Mouse (Mus musculus) limb, embryonic 15.5 days (tissue): ENCODE measurements around the gene Angptl2. TPM values are rescaled to one million over a fixed set of nuclear protein-coding genes. Genes with fewer than 3 reads are reported as not detected.
A peak's percentile ranks its signal among the peaks of the same experiment; 100 is the strongest.

ENCODE experiments used
- ATAC-seq: fragments of 200-750 bp; cut with Nextera tagmentation; 2 replicates; pipeline ENCODE4 v1.8.0; 2017; ENCODE audit warnings: low read depth, moderate TSS enrichment; ENCODE audit not compliant: insufficient number of reproducible peaks, low FRiP score, low TSS enrichment
- H3K27ac ChIP-seq: fragments of 300-500 bp; sonication (generic); 2 replicates; pipeline ENCODE4 v1.5.1; 2015; ENCODE audit warnings: moderate library complexity, mild to moderate bottlenecking, inconsistent platforms
- H3K27me3 ChIP-seq: fragments of 300-500 bp; sonication (generic); 2 replicates; pipeline ENCODE4 v1.6.1; 2015; ENCODE audit warnings: inconsistent platforms
- H3K36me3 ChIP-seq: fragments of 300-500 bp; sonication (generic); 2 replicates; pipeline ENCODE4 v1.6.1; 2015; ENCODE audit warnings: inconsistent platforms
- H3K4me1 ChIP-seq: fragments of 300-500 bp; sonication (generic); 2 replicates; pipeline ENCODE4 v1.6.1; 2015; ENCODE audit warnings: inconsistent platforms
- H3K4me2 ChIP-seq: fragments of 300-500 bp; sonication (generic); 2 replicates; pipeline ENCODE4 v1.6.1; 2015; ENCODE audit warnings: mild to moderate bottlenecking, inconsistent platforms
- H3K4me3 ChIP-seq: fragments of 300-500 bp; sonication (generic); 2 replicates; pipeline ENCODE4 v1.5.1; 2015; ENCODE audit warnings: mild to moderate bottlenecking, inconsistent platforms
- H3K9ac ChIP-seq: fragments of 300-500 bp; sonication (generic); 2 replicates; pipeline ENCODE4 v1.6.1; 2015; ENCODE audit warnings: inconsistent platforms
- H3K9me3 ChIP-seq: fragments of 300-500 bp; sonication (generic); 2 replicates; pipeline ENCODE4 v1.6.1; 2016; ENCODE audit warnings: inconsistent platforms
- WGBS: fragments of 180-500 bp; shearing (Covaris S2); methylation state at CpG from one replicate; pipeline ENCODE4 v1.1.7; 2015; 5-methylcytosine and 5-hydroxymethylcytosine counted together
- polyA plus RNA-seq: library from polyadenylated mRNA; unstranded; fragments of >200 nt; fragmentation: Nextera tagmentation; extraction: Ambion mirVana; gene quantifications from 2 replicates; pipeline ENCODE4 v1.2.1, GENCODE M21; 2015

The Angptl2 gene
- polyA plus RNA-seq, 1 experiment from 2014 or later = 112 TPM

GRCm38 (mm10) chr2:33260772-33261171 lies 44.9 kb downstream of the Angptl2 start:
- no peaks in the 10 kb centered on the region for H3K36me3 ChIP-seq
- no peaks in the 10 kb centered on the region; the same call in 1 of the 2 replicates for H3K4me1 ChIP-seq
- no peaks in the 10 kb centered on the region for H3K27me3 ChIP-seq
- 86% methylated on average over 8 of the region's 8 CpGs for WGBS
- no peak overlapping the region for H3K4me2 ChIP-seq
- H3K4me3 ChIP-seq = no peak overlapping the region
- no peaks in the 10 kb centered on the region for H3K9me3 ChIP-seq
- ATAC-seq = no peak
- no peak overlapping the region for H3K9ac ChIP-seq
- no peak overlapping the region for H3K27ac ChIP-seq

- H3K27ac ChIP-seq = no peak overlapping the region
- 82% methylated on average over 3 of the region's 3 CpGs for WGBS
- no peaks in the 10 kb centered on the region; the same call in 1 of the 2 replicates for H3K4me1 ChIP-seq
- no peak for ATAC-seq
- no peaks in the 10 kb centered on the region for H3K36me3 ChIP-seq
- no peak overlapping the region for H3K4me3 ChIP-seq
- H3K4me2 ChIP-seq = no peak overlapping the region
- H3K9ac ChIP-seq = no peak overlapping the region
- no peaks in the 10 kb centered on the region for H3K9me3 ChIP-seq
- no peaks in the 10 kb centered on the region for H3K27me3 ChIP-seq
Measured at GRCm38 (mm10) chr2:33261475-33261874, 45.6 kb downstream of the Angptl2 start.

GRCm38 (mm10) chr2:33265793-33266192 lies 49.9 kb downstream of the Angptl2 start:
- ATAC-seq = no peak
- Histone ChIP-seq H3K27me3 (no peaks in the 10 kb centered on the region), H3K9me3 (no peaks in the 10 kb centered on the region), H3K4me1 (peaks cover 9% of the 10 kb centered on the region), H3K36me3 (no peaks in the 10 kb centered on the region), H3K27ac (no peak overlapping the region), H3K4me2 (no peak overlapping the region), H3K4me3 (no peak overlapping the region), H3K9ac (no peak overlapping the region)
- whole genome bisulfite sequencing = 75% methylated on average over 3 of the region's 3 CpGs

GRCm38 (mm10) chr2:33267075-33267474 lies 51.2 kb downstream of the Angptl2 start:
- Histone ChIP-seq H3K27ac (no peak overlapping the region), H3K27me3 (no peaks in the 10 kb centered on the region), H3K36me3 (no peaks in the 10 kb centered on the region), H3K9me3 (no peaks in the 10 kb centered on the region), H3K4me2 (no peak overlapping the region), H3K4me1 (peaks cover 12% of the 10 kb centered on the region), H3K9ac (no peak overlapping the region), H3K4me3 (no peak overlapping the region)
- WGBS = 65% methylated on average over 1 of the region's 1 CpGs
- ATAC-seq = no peak

- H3K27me3 ChIP-seq = no peaks in the 10 kb centered on the region
- no peak overlapping the region for H3K4me3 ChIP-seq
- peak overlapping the region; percentile 9; the same call in 1 of the 2 replicates for H3K27ac ChIP-seq
- H3K4me1 ChIP-seq = peaks cover 25% of the 10 kb centered on the region
- no peaks in the 10 kb centered on the region for H3K36me3 ChIP-seq
- 74% methylated on average over 6 of the region's 6 CpGs for WGBS
- H3K9me3 ChIP-seq = no peaks in the 10 kb centered on the region
- no peak overlapping the region for H3K4me2 ChIP-seq
- H3K9ac ChIP-seq = no peak overlapping the region
- no peak for ATAC-seq
Measured at GRCm38 (mm10) chr2:33268384-33269131, 52.7 kb downstream of the Angptl2 start.

GRCm38 (mm10) chr2:33269132-33269493 lies 53.2 kb downstream of the Angptl2 start:
- no peak overlapping the region for H3K4me3 ChIP-seq
- H3K9ac ChIP-seq = no peak overlapping the region
- 82% methylated on average over 2 of the region's 2 CpGs for WGBS
- ATAC-seq = no peak
- no peaks in the 10 kb centered on the region for H3K36me3 ChIP-seq
- no peak overlapping the region for H3K4me2 ChIP-seq
- H3K27me3 ChIP-seq = no peaks in the 10 kb centered on the region
- no peak overlapping the region for H3K27ac ChIP-seq
- peaks cover 25% of the 10 kb centered on the region for H3K4me1 ChIP-seq
- H3K9me3 ChIP-seq = no peaks in the 10 kb centered on the region

- WGBS = 82% methylated on average over 2 of the region's 2 CpGs
- Histone ChIP-seq H3K4me1 (peaks cover 32% of the 10 kb centered on the region), H3K36me3 (no peaks in the 10 kb centered on the region), H3K9ac (no peak overlapping the region), H3K27me3 (no peaks in the 10 kb centered on the region), H3K27ac (no peak overlapping the region), H3K4me2 (no peak overlapping the region), H3K9me3 (no peaks in the 10 kb centered on the region), H3K4me3 (no peak overlapping the region)
- ATAC-seq = no peak
Measured at GRCm38 (mm10) chr2:33270569-33270968, 54.7 kb downstream of the Angptl2 start.

GRCm38 (mm10) chr2:33271511-33271910 lies 55.6 kb downstream of the Angptl2 start:
- H3K4me3 ChIP-seq = no peak overlapping the region
- H3K36me3 ChIP-seq = no peaks in the 10 kb centered on the region
- WGBS = 63% methylated on average over 1 of the region's 1 CpGs
- H3K4me1 ChIP-seq = peaks cover 32% of the 10 kb centered on the region
- H3K27ac ChIP-seq = 0 out of 2 replicates have a peak overlapping the region, but pooled peaks have one; percentile 75
- ATAC-seq = no peak
- H3K9ac ChIP-seq = no peak overlapping the region
- H3K9me3 ChIP-seq = no peaks in the 10 kb centered on the region
- no peaks in the 10 kb centered on the region for H3K27me3 ChIP-seq
- no peak overlapping the region for H3K4me2 ChIP-seq

- no peak overlapping the region for H3K9ac ChIP-seq
- no peak overlapping the region for H3K4me2 ChIP-seq
- H3K36me3 ChIP-seq = no peaks in the 10 kb centered on the region
- peaks cover 29% of the 10 kb centered on the region for H3K4me1 ChIP-seq
- no peak for ATAC-seq
- peak overlapping the region; percentile 75 for H3K27ac ChIP-seq
- no peaks in the 10 kb centered on the region for H3K9me3 ChIP-seq
- no peak overlapping the region for H3K4me3 ChIP-seq
- no peaks in the 10 kb centered on the region for H3K27me3 ChIP-seq
- WGBS = 52% methylated on average over 4 of the region's 4 CpGs
Measured at GRCm38 (mm10) chr2:33272665-33273439, 57.0 kb downstream of the Angptl2 start.

GRCm38 (mm10) chr2:33274719-33275490 lies 59.0 kb downstream of the Angptl2 start:
- H3K4me2 ChIP-seq = no peak overlapping the region

GRCm38 (mm10) chr2:33279758-33280157 lies 63.9 kb downstream of the Angptl2 start:
- no peaks in the 10 kb centered on the region for H3K36me3 ChIP-seq
- ATAC-seq = no peak
- no peak overlapping the region for H3K9ac ChIP-seq
- H3K27me3 ChIP-seq = no peaks in the 10 kb centered on the region
- no peaks in the 10 kb centered on the region for H3K9me3 ChIP-seq
- H3K4me1 ChIP-seq = peaks cover 5% of the 10 kb centered on the region; the same call in 1 of the 2 replicates
- H3K27ac ChIP-seq = no peak overlapping the region
- no peak overlapping the region for H3K4me3 ChIP-seq
- H3K4me2 ChIP-seq = no peak overlapping the region
- 88% methylated on average over 10 of the region's 10 CpGs for WGBS

More at GRCm38 (mm10) chr2:33274719-33275490, 59.0 kb downstream of the Angptl2 start:
- Histone ChIP-seq H3K4me1 (peaks cover 23% of the 10 kb centered on the region), H3K4me3 (no peak overlapping the region), H3K27ac (no peak overlapping the region), H3K36me3 (no peaks in the 10 kb centered on the region), H3K9ac (no peak overlapping the region), H3K27me3 (no peaks in the 10 kb centered on the region), H3K9me3 (no peaks in the 10 kb centered on the region)
- no peak for ATAC-seq
- WGBS = 82% methylated on average over 12 of the region's 12 CpGs
